Mouse (Mus musculus) 3T3-L1 (cell line): ENCODE results near the gene Xirp2.
"Not testable (repeated sequence)": the region's sequence is repeated elsewhere in the genome, so short reads cannot be mapped to it uniquely, and the experiment has no call there.

ENCODE experiments used
- DNase-seq: peaks from one replicate; pipeline ENCODE4 v3.0.0-alpha.2; 2015; ENCODE audit warnings: low read depth, low spot score

Gene Xirp2

DNA sequence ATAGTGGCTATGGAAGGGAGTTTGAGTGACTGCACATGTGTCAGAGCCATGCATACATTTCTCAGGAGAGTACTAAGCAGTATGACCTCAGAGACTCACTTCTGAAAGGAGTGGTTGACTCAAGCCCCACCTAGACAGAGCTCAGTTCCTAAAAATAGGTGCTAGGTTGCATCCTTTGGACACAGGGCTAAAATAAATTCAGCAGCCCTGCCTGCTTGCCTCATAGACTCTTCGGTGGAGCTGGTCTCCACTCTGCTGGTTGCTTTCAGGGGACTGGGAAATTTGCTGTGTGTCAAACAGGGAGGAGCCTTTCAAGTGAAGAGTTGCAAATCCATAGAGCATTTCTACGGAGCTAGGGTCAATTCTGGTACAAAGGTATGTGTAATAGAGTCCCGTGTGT lies at the start of gene Xirp2:
Gene Xirp2 (plus strand): TSS at position 223 of the 400 bp plus-strand sequence.
- DNase-seq: no peak

DNA sequence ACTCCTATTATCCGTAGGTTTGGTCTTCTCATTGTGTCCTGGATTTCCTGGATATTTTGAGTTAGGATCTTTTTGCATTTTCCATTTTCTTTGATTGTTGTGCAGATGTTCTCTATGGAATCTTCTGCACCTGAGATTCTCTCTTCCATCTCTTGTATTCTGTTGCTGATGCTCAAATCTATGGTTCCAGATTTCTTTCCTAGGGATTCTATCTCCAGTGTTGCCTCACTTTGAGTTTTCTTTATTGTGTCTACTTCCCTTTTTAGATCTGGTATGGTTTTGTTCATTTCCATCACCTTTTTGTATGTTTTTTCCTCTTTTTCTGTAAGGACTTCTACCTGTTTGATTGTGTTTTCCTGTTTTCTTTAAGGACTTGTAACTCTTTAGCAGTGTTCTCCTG lies 32.4 kb upstream of the Xirp2 start, which contains the start of gene Gm21830:
Gene Gm21830 (plus strand): TSS at position 301 of the 400 bp plus-strand sequence.
- DNase-seq: not testable (repeated sequence)

DNA sequence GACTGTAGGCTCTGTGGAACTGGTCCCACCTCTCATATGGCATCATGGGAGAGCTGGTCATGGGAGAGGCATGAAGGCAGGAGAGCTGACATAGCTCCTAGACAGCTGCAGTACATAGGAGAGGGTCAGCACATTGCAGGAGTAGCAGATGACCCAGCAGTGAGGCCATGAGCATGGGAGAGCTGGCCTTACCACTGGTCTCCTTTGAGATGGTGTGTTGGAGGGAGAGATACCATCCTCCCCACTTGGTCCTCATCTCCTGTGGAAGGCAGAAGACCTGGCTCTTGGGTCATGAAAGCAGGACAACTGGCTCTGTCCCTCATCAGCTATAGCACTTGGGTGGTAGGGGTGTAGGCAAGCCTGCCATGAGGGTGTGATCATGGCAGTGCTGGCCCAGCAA lies 24.9 kb upstream of the Xirp2 start:
- DNase-seq: no peak

DNA sequence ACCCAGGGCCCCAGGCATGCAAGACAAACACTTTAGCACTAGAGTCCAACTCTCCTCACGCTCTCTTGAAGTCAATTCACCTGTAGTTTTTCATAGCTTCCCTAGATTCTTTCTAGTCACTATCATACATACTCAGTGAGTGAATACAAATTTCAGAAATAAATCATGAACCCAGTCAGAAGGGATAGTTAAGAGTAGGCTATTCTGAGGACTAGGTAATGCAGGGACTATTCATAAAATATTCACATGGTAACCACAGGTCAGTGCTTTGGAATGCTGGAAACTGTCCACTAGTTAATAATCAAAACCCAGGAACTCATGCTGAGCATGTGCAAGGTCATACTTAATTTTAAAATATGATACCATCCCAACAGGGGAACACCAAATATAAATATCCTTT lies 23.0 kb upstream of the Xirp2 start:
- peak; percentile 10 for DNase-seq

DNA sequence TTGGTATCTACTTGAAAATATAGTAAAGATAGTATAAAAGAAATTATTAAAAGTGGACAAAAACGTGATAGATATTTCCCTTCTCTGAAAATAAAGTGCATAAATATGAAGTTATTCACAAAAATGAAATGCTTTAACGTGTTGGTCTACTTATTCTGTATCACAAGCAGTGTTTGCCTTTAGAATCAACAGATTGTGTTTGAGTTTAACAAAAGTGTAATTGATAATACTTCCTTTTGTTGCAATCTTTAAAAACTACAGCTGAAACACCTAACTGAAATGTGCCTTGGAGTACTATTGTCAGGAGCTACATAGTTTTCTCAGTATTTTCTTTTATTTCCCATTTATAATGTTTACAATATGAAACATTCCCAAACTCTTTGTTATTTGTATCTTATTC lies 12.7 kb upstream of the Xirp2 start, which contains the start of gene Gm26727:
Gene Gm26727 (minus strand): TSS at position 101 of the 400 bp plus-strand sequence.
- DNase-seq: no peak

DNA sequence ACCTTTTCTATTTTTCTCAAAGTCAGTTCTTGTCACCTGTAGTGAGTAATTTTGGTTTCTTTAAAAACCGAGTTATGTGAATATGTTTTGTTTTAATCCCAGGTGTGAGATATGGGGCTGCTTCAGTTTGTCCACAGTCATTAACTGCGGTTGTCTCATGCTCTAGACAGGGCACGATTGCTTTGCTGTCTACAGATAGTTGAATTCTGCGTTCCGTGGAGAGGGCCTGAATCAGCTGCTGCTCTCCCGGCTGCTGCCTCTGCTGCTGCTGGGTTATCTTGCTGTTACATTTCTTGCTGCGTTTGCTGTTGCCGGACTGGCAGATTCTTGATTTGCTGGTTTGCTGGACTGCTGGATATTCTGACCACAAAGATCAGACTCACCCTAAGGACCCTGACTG lies 7.5 kb upstream of the Xirp2 start:
- DNase-seq: no peak

DNA sequence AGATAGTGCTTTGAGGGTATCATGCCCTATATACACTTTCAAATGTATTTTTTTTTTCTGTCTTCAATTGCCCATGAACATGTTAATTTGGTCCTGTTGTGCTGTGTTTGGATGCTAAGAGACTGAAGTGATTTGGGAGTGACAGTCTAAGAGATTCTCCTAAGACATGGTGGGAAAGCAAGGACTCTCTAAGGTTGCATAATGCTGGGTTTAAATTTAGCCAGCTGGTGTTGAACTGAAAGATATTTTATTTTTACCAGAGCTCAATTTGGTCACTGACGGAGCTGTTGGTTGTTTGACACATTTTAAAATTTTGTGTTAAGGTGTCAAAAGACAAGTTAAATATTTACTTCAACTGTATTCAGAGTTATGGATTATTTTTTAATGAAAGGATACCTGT lies 970 bp downstream of the Xirp2 start:
- no peak for DNase-seq

DNA sequence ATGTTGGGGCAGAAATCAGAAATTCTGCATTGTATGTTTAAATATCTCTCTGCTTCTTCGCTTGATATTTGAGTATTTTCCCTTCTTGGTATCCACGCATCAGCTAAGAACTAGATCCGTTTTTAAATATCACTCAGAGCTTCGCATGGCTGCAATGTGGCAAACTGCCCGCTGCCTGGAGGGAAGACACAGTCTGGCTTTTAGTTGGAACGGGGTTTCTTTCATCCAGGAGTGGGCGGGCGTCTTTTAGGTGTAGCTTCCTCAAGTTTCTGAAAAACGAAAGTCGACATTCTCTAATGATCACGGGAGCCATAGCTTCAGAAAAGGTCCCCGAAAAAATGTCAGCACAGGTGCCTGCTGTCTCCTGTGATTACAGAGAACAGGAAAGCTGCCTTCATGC lies 1.4 kb downstream of the Xirp2 start:
- DNase-seq: no peak

DNA sequence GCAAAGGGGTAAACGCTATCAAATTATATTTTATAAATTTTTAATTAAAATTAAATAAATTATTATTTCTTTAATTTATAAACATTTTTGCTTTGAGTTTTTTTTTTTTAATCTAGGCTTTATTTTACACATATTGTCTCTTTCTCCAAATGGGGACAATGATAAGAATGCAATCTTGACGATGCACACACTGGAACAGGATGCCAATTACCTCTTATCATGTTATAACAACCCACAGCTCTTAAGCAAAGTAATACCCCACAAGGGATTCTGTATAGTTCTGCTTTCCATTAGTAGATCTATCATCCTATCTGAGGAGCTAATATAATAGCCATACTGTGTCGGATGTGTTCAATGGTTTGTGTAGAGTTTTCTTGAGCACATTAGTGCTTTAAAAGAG lies 15.1 kb downstream of the Xirp2 start:
- DNase-seq: no peak

DNA sequence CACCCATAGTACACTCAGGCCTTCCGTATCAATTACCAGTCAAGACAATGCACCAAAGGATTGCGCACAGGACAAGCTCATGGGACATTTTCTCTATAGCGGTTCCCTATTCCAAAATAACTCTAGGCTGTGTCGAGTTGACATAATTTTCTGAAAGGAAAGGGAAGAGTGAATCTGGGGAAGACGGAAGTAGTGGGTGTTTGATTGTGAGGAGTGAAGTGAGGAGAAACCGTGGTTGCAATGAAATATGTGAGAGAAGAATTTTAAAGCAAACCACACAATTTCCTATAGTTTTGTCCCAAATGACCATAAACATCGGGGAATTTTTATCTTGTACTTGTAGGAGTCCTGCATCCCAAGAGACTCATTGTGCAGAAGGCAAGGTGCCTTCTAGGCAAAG lies 21.2 kb downstream of the Xirp2 start:
- DNase-seq: no peak

DNA sequence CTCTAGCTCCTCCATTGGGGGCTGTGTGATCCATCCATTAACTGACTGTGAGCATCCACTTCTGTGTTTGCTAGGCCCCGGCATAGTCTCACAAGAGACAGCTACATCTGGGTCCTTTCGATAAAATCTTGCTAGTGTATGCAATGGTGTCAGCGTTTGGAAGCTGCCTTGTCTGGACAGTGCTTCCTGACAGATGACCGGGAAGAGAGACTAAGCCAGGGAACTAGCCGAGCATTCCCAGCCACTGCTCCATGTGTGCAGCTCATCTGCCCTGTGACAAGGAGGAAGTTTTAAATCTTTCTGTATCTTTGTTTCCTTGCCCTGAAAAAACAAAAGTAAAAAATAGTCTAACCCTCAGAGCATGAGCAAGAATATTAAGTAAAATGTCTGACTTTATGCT lies 24.2 kb downstream of the Xirp2 start:
- DNase-seq: not testable (repeated sequence)

DNA sequence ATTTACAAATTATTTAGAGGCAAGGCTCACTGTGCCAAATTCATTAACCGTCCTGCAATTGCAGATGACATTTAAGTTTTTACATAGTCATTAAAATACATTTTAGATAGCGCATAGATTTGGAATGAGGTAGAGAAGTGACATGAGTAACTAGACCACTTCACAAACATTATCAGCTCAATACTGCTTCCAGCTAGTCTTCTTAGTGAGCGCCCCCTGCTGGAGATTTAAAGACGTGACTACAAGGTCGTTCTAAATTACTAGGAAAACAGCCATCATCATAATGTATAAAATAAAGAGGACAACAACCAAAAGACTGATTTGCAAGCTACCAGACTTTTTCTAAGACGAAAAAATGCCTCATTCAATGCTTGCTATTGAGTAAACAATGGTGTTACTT lies 32.0 kb downstream of the Xirp2 start:
- peak; percentile 71 for DNase-seq

DNA sequence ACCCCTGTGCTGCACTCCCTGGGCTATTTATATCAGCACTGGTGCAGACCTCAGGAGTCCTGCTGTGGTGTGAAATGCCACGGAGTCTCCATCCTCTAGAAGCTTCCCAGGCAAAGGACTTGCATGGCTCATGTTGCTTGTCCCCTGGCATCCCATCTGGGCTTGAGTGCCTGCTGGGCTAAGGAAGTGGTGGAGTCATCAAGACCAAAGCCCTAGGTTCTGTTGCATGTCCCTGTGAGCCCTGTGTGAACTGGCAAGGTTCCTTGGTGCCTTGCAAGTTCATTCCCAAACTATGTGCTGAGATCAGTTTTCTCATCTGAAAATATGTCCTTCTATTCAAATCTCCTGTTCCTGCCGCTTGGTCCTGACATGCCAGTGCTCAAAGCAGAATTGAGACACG lies 35.2 kb downstream of the Xirp2 start:
- no peak for DNase-seq

DNA sequence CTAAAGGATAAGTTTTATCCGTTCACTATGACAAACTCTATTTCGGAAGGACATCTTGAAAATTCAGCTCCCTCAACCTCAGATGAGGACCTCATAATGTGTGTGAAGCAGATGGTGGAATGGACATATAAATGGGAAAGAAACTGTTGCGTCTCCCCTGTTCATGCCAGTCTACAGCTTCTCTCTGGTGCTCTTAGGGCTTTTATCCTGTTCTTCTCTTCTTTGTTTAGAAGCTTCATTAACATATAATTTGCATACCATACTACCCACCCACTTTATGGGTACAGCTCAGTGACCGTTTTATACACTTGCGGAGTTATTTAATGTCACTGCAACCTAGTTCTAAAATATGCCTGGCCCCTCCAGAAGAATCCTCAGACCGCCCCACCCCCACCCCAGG lies 40.9 kb downstream of the Xirp2 start:
- DNase-seq: no peak

DNA sequence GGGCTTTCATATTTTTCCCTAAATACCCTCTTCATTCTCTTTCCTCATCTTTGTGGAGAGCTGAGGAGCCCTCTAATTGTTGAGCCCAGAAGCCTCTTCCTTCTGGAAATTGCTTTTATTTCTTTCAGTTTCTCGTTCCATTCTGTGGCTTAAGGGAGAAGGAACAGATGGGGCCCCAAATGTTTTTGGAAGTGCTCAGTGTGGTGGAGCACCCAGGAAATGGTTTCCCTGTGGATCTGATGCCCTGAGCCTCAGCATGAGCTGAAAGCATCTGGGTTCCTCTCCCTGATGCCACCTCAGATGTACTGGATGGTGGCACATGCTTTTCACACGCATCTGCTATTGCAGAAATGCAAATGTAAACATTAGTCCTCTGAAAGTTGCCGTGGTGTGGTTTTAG lies 41.4 kb downstream of the Xirp2 start:
- no peak for DNase-seq

DNA sequence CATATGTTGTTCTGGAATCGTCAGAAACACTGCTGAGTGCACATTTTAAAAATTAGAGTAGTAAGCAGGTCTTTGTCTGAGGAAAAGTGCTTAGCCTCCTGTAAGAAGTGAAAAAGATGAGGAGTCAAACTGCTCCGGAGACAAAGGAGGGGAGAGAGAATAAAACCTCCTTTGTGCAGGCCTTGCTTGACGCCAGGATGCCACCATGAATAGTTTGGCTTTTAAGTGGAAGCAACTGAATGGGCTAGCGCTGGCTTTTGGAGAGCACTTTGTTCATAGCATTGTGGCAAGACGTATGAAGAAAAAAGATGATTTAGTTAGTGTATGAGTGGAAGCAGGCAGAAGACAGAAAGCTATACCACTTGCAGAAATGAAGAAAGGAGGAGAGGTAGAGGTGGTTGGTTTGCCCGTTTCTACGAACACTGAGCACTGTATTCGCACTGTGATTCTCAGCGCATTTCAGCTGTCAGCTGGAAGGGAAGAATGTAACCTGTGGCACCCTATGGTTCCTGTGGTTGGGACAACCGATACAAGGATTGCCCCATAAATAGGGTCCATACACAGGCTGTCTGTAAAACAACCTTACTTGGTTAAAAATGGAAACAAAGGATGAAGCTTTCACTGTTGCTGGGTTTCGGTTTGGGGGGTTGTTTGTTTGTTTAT lies 42.8 kb downstream of the Xirp2 start:
- DNase-seq: no peak

DNA sequence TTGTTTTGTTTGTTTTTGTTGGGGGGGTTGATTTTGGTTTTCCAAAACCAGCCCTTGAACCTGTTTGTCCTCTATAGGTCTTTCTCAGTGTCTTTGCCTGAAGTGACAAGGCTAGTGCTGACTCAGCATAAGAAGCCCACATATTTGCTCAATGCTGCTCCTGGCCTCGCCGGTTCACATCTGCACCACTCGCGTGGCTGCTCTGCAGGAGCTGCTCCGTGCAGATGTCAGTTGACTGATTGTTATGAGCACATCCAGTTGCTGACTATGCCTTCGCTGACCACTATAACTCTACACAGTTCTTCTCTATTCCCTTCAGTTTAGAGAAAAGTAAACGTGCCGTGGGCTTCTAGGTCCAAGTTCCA lies 43.3 kb downstream of the Xirp2 start:
- DNase-seq: no peak

DNA sequence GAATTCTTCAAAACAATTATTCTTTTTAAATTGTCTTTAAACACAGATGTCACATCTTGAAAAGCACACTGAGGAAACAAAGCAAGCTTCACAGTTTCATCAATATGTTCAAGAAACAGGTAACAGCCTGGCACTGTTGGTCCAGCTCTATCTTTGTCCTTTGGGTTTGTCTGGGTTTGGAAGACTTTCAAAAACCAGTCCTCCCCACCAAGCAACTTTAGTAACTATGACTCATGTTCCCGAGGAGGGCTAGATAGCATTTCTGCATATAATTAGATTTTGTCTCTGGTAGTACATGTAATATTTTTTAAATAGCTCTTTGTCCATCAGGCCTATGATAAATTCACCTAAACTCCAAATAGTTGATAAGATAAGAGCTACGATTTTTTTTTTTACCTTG lies 59.7 kb downstream of the Xirp2 start:
- no peak for DNase-seq

DNA sequence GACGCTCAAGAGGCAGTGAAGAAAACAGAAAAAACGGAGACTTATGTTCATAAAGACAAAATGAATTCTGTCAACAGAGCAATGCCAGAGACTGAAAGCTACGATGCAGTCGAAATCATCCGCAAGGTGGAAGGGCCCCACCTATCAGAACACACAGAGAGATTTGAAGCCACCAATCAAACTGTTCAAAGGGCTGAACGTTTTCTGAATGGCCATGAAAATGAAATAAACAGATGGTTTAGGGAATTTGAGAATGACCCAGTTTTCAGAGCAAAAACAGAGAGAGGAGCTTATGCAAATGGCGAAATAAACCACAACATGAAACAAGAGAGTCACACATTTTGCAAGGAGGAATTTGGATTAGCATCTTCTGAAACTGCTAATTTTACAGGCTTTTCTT lies 70.6 kb downstream of the Xirp2 start:
- no peak for DNase-seq

DNA sequence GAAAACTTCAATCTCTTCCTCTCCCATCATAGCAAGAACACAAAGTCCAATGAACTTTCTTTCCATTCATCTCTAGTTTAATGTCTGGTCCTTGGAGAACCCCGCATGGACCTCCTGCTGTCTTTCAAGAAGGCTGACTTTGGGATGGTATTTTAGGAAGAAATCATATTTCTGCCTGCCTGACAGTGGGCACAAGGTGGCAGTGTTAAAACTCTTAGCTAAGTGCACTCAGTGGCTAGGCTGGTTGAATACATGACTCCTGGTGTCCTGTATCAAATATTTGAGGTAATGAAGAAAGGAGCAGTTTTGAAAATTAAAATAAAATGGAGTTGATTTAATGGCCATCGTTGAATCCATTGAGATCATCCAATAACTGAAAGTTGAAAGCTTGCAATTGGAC lies 89.5 kb downstream of the Xirp2 start:
- DNase-seq: no peak

DNA sequence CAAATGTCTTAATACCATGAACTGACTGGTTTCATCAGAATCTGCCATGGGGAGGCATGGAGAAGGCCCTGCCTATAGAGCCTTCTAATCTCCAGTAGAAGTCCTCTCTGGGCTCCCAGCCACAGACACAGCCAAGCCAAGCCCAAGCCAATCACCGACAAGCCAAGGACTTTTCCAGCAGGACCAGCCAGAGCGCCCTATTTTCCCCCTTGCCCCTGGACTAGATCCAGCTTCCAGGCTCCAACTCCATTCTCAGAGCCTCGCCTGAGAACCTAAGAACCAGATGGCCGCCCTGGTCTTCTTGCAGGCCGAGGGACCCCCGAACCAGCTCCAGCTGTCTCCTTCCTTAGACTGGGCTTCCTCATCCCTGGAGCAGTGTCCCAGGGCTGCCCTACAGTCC lies 93.6 kb downstream of the Xirp2 start:
- no peak for DNase-seq

DNA sequence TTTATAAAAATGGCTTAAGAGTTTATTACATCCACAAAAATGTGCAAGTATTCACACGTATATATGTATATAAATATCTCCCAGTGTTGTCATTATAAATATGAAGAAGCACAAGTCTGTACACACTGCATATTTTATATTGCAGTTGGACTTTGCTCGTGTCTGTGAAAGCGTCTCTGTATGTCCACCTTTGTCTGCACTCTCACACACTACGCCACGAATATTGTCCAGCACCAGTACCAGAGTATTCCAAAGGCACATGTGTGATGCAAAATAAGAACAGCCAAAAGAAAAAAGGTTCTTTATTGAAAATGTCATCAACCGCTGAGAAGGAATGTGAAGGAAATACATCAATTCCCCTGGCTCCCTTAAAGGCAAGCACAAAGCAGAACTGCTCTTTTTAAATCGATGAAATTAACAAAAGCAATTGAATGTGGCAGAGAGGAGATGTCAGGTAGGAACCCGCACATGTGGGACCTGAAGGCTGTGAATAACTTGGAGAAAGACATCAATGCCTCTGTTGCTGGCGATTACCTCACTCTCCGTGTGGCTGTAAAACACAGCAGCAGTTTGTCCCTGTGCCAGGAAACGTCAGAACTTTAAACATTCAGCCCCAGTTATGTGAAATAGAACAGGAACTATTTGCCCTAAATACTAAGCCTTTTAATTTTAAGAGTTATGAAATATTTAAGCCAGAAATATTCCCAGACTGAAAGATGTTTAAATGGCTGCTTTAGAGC lies 96.3 kb downstream of the Xirp2 start:
- DNase-seq: peak; percentile 17

DNA sequence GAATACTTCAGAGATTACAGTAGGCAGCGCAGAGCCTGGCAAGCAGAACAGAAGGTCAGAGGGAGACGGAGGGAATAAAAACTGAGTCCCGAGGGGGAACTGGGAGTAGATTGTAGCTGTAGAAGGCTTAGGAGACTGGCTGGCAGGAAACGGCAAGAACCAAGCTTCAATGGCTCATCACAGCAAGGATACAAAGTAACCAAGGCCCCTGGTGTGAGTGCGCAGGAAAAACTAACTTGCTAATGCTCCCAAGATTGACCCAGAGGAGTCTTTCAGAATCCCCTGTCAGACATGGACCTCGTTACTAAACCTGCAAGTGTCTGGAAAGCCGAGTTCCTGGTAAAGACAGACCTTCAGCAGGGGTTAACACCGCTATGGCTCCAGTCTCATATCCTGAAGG lies 98.6 kb downstream of the Xirp2 start:
- no peak for DNase-seq
